Mouse (Mus musculus) liver, embryonic 12.5 days (tissue): Measurements from ENCODE around the gene Xpnpep2. TPM values are rescaled to one million over a fixed set of nuclear protein-coding genes. Genes with fewer than 3 reads are reported as not detected.

Experiments
- ATAC-seq: fragments of 200-750 bp; cut with Nextera tagmentation; 2 replicates; pipeline ENCODE4 v1.8.0; 2017; ENCODE audit warnings: moderate number of reproducible peaks, mild to moderate bottlenecking, moderate library complexity
- H3K27ac ChIP-seq: fragments of 300-500 bp; sonication (generic); 2 replicates; pipeline ENCODE4 v1.5.1; 2016; ENCODE audit warnings: mild to moderate bottlenecking
- H3K27me3 ChIP-seq: fragments of 300-500 bp; sonication (generic); replicated peaks from 2 replicates; pipeline ENCODE4 v1.6.1; 2016; ENCODE audit warnings: mild to moderate bottlenecking, moderate library complexity
- H3K36me3 ChIP-seq: fragments of 300-500 bp; sonication (generic); 2 replicates; pipeline ENCODE4 v1.6.1; 2016; ENCODE audit warnings: mild to moderate bottlenecking, moderate library complexity
- H3K4me1 ChIP-seq: fragments of 300-500 bp; sonication (generic); 2 replicates; pipeline ENCODE4 v1.6.1; 2016
- H3K4me2 ChIP-seq: fragments of 300-500 bp; sonication (generic); 2 replicates; pipeline ENCODE4 v1.6.1; 2016; ENCODE audit warnings: mild to moderate bottlenecking, moderate library complexity
- H3K4me3 ChIP-seq: fragments of 300-500 bp; sonication (generic); 2 replicates; pipeline ENCODE4 v1.5.1; 2016; ENCODE audit warnings: mild to moderate bottlenecking, moderate library complexity
- H3K9ac ChIP-seq: fragments of 300-500 bp; sonication (generic); 2 replicates; pipeline ENCODE4 v1.6.1; 2016; ENCODE audit warnings: mild to moderate bottlenecking, moderate library complexity
- H3K9me3 ChIP-seq: fragments of 300-500 bp; sonication (generic); replicated peaks from 2 replicates; pipeline ENCODE4 v1.6.1; 2016; ENCODE audit warnings: mild to moderate bottlenecking, moderate library complexity
- WGBS: fragments of 180-500 bp; shearing (Covaris S2); methylation state at CpG from one replicate; pipeline ENCODE4 v1.1.7; 2016; ENCODE audit not compliant: insufficient replicate concordance; 5-methylcytosine and 5-hydroxymethylcytosine counted together
- polyA plus RNA-seq: library from polyadenylated mRNA; unstranded; fragments of >200 nt; fragmentation: Nextera tagmentation; extraction: Ambion mirVana; gene quantifications from 2 replicates; pipeline ENCODE4 v1.2.1, GENCODE M21; 2016

Xpnpep2 gene
- polyA plus RNA-seq, 1 experiment from 2014 or later, result 0.14 TPM

- H3K4me3 ChIP-seq, result no peak overlapping the region
- H3K4me2 ChIP-seq, result no peak overlapping the region
- H3K4me1 ChIP-seq, result 0 out of 2 replicates have a peak, but pooled peaks cover 4% of the 10 kb centered on the region
- ATAC-seq, result no peak
- no peaks in the 10 kb centered on the region for H3K27me3 ChIP-seq
- no peak overlapping the region for H3K9ac ChIP-seq
- no peaks in the 10 kb centered on the region for H3K9me3 ChIP-seq
- H3K27ac ChIP-seq, result no peak overlapping the region
- H3K36me3 ChIP-seq, result no peaks in the 10 kb centered on the region
- 33% methylated on average over 1 of the region's 1 CpGs for WGBS
These were observed 20.6 kb downstream of the Xpnpep2 start for GRCm38 (mm10) chrX:48129167-48129566.

DNA sequence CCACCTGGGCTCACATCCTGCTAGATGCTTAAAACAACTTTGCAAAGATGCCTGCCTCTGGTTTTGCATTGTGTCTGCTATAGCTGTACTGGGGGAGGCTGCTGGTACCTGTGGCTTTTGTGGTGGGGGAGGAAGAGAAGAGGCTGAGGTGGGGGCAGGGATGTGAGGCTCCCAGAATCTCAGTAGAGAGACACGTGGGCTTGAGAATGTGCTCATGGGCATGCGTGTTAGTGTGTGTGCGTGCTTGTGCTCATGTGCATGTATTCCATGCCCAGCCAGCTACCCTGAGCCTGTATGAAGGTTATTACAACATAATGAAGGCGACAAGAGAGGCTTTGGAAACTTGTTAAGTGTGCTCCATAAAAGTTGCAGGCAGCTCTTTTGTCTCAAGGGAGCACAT lies 28.4 kb downstream of the Xpnpep2 start:
- no peak for ATAC-seq
- no peak overlapping the region for H3K4me3 ChIP-seq
- WGBS, result 65% methylated on average over 4 of the region's 4 CpGs

DNA sequence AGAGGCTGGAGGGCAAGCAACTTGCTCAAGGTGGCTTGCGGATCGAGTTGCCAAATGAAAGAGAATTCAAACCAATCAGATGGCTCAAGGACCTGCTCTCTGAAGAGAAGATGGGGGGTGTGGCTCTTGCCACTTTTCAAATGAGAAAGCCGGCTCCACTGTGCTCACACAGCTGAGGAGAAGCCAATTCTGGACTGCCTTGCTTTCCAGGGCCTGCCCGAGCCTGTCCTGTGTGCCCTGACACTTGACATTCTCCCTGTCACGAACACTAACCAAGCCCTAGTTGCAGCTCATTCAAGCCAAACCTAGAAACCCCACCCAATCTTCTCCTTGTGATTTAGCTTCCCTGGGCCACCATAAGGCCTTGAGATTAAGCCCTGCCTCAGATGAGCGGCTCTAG lies 29.5 kb downstream of the Xpnpep2 start:
- Histone ChIP-seq H3K36me3 (no peaks in the 10 kb centered on the region), H3K9ac (no peak overlapping the region), H3K27ac (peak overlapping the region; percentile 69), H3K4me1 (peaks cover 47% of the 10 kb centered on the region), H3K4me2 (0 out of 2 replicates have a peak overlapping the region, but pooled peaks have one; percentile 38), H3K4me3 (no peak overlapping the region), H3K27me3 (0 out of 2 replicates have a peak, but pooled peaks cover 6% of the 10 kb centered on the region), H3K9me3 (no peaks in the 10 kb centered on the region)
- ATAC-seq, result no peak; the same call in 1 of the 2 replicates
- WGBS, result 35% methylated on average over 6 of the region's 6 CpGs

More for the DNA sequence above, 28.4 kb downstream of the Xpnpep2 start:
- no peaks in the 10 kb centered on the region for H3K36me3 ChIP-seq
- no peak overlapping the region for H3K4me2 ChIP-seq
- H3K4me1 ChIP-seq, result peaks cover 41% of the 10 kb centered on the region
- 0 out of 2 replicates have a peak, but pooled peaks cover 6% of the 10 kb centered on the region for H3K27me3 ChIP-seq
- no peak overlapping the region for H3K27ac ChIP-seq
- H3K9me3 ChIP-seq, result no peaks in the 10 kb centered on the region
- H3K9ac ChIP-seq, result no peak overlapping the region

DNA sequence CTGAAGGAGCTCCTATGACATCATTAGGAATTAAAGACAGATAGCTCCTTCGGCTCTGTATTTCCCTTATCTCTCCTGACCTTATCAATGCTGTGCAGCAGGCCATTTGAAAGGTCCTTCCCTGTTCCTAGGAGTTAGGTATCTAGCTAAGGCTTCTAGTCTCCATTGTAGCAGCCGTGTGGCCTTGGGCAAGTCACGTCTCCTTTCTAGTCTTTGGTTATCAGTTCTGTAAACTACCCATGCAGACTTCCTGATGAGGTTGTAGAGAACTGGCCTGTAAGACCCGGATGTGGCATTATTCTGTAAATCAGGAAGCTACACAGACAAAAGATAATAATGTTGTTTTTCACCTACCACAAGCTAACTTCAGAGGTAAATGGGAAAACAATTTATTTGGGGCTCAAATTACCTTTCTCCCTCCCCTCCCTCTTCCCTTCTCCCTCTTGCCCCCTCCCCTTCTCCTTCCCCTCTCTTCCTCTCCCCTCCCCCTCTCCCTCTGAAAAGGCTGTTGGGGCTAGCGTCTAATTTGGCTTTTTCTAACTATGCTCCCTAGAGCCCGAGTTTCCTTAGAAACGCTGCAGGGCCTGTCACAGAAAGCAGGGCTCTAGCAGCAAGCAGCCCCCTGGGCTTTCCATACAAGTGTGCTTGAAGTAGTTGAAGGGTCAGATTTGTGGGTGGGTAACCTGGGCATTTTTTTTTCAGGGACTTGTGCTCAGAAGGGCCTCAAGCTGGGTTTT lies 30.2 kb downstream of the Xpnpep2 start:
- no peaks in the 10 kb centered on the region for H3K36me3 ChIP-seq
- peak overlapping the region; percentile 38 for H3K4me2 ChIP-seq
- H3K27ac ChIP-seq, result peak overlapping the region; percentile 69
- ATAC-seq, result peak; percentile 84
- H3K9ac ChIP-seq, result no peak overlapping the region
- 14% methylated on average over 7 of the region's 7 CpGs for WGBS
- no peak overlapping the region for H3K4me3 ChIP-seq
- H3K4me1 ChIP-seq, result peaks cover 53% of the 10 kb centered on the region
- H3K9me3 ChIP-seq, result no peaks in the 10 kb centered on the region
- H3K27me3 ChIP-seq, result 0 out of 2 replicates have a peak, but pooled peaks cover 6% of the 10 kb centered on the region

DNA sequence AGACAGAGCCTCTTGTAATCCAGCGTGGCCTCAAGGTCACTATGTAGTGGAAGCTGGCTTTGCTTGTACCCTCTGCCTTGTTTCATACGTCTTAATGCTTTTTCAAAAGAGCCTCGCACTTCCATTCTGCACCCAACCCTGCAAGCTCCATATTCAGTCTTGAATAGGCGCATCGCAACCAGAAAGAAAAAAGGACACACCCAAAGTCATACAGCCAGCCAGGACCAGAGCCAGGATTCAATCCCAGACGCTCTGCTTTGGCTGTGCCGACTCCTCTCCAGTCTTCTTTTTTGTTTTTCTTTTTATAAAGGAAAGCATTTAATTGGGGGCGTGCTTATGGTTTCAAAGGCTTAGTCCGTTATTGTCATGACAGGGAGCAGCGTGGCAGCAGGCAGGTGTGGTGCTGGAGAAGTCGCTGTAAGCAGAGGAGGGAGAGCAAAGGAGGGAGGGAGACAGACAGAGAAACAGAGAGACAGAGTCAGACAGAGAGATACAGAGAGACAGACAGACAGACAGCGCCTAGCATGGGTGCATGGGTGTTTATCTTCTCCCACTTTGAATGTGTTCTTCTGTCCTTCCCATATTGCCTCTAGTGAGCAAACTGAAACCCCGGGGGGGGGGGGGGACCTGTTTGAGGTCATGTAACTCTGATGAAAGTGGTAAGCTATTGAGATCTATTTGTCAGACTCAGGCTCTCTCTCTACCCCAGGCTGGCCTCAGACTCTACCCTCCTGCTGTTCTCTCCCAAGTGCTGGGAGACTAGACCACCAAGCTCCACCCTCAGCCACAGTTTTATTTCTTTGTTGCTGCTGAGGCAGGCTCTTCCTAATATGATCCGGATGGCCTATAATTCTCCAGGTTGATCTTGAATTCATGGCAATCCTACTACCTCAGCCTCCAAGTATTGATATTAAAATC lies 31.1 kb downstream of the Xpnpep2 start:
- Histone ChIP-seq H3K9me3 (no peaks in the 10 kb centered on the region), H3K9ac (no peak overlapping the region), H3K4me1 (peaks cover 57% of the 10 kb centered on the region), H3K36me3 (no peaks in the 10 kb centered on the region), H3K4me3 (no peak overlapping the region), H3K4me2 (peak overlapping the region; percentile 38), H3K27ac (0 out of 2 replicates have a peak overlapping the region, but pooled peaks have one; percentile 40), H3K27me3 (0 out of 2 replicates have a peak, but pooled peaks cover 6% of the 10 kb centered on the region)
- ATAC-seq, result no peak
- 35% methylated on average over 14 of the region's 14 CpGs for WGBS

DNA sequence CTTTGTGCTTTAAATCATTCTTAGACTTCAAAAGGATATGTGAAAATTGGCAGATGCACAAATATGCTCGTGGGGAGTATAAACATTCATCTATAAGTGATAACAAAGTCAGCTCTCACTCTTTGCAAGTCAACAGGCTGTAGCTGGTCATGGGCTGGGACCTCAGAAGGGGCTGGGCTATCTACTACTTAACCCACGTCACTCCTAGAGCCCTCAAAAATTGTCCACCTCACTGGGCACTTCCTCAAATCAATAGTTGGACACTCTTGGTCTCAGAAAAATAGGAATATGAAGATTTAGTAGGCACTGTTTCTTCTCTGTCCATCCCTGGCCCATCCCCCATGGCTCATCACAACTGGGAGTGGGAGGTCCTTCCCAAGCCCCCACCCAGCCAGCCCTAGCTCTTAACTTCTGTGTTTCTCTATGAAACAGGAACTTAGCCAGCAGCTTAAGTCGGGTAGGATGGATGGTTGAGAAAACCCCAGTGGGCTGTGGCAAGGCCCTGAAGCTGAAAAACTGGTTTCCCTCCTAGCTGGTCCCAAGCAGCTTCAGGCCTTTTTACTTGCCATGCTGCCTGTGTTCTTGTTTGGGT lies 31.9 kb downstream of the Xpnpep2 start:
- Histone ChIP-seq H3K4me3 (no peak overlapping the region), H3K36me3 (no peaks in the 10 kb centered on the region), H3K27ac (peak overlapping the region; percentile 48; the same call in 1 of the 2 replicates)

GRCm38 (mm10) chrX:48141481-48141880 lies 33.0 kb downstream of the Xpnpep2 start:
- Histone ChIP-seq H3K27ac (peak overlapping the region; percentile 40; the same call in 1 of the 2 replicates), H3K4me1 (peaks cover 57% of the 10 kb centered on the region), H3K27me3 (no peaks in the 10 kb centered on the region), H3K9me3 (no peaks in the 10 kb centered on the region), H3K9ac (no peak overlapping the region), H3K4me3 (no peak overlapping the region), H3K36me3 (no peaks in the 10 kb centered on the region), H3K4me2 (no peak overlapping the region)
- no peak for ATAC-seq
- whole genome bisulfite sequencing, result 27% methylated on average over 6 of the region's 6 CpGs

More for the DNA sequence above, 31.9 kb downstream of the Xpnpep2 start:
- H3K9ac ChIP-seq, result no peak overlapping the region
- H3K4me2 ChIP-seq, result no peak overlapping the region
- H3K4me1 ChIP-seq, result peaks cover 57% of the 10 kb centered on the region
- no peaks in the 10 kb centered on the region for H3K9me3 ChIP-seq
- no peak for ATAC-seq
- 17% methylated on average over 3 of the region's 3 CpGs for WGBS
- H3K27me3 ChIP-seq, result no peaks in the 10 kb centered on the region

DNA sequence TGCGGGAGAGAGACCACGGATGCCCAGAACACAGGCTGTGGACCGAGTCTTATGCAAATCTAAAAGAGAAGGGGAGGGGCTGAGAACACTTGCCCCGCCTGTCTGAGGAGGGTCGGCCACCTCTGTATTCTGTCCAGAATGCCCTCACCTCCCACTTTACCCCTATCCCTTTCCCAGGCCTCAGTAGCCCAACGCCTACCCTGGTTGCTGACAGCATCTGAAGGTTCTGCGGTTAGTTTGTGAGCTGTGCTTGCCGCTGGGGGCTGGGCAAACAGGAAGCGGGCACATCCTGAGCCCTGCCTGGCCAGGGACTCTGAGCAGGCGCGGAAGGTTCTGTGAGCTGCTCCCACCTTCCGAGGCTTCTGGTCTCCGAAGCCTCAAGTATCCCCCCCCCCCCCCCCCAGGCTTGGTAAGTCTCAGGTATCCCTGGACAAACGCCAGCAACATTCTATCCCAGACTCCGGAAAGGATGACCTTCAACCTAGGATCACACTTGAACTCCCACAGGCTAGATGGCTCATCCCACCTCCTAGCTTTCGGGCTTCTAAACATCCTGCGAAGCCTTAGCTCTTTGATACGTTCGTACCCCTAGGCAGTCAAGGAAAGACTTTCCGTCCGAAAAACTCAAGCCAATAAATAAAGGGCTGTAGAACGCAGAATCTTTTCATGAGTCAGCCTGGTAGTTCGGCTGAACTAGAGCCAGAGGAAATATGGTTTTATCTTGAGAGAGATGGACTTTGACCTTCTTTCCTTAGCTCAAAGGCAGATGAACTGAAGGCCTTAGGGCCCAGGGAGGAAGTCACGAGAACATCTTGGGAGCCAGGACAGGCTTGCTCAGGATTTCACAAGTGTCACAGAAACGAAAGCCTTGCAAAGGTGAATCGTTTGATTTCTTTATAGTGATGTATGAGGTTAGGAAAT lies 35.1 kb downstream of the Xpnpep2 start:
- peak overlapping the region; percentile 36; the same call in 1 of the 2 replicates for H3K27ac ChIP-seq
- peaks cover 47% of the 10 kb centered on the region for H3K4me1 ChIP-seq
- peak; percentile 64 for ATAC-seq
- H3K4me2 ChIP-seq, result peak overlapping the region; percentile 64
- no peaks in the 10 kb centered on the region for H3K36me3 ChIP-seq
- peak overlapping the region; percentile 45 for H3K4me3 ChIP-seq
- 24% methylated on average over 24 of the region's 26 CpGs for WGBS
- no peaks in the 10 kb centered on the region for H3K27me3 ChIP-seq
- peak overlapping the region; percentile 46 for H3K9ac ChIP-seq
- H3K9me3 ChIP-seq, result no peaks in the 10 kb centered on the region

- 0 out of 2 replicates have a peak within 1 kb of the TSS, but pooled peaks have one; percentile 17 for H3K9ac ChIP-seq
- H3K36me3 ChIP-seq, result no peaks in the 10 kb centered on the region
- H3K27me3 ChIP-seq, result no peaks in the 10 kb centered on the region
- 31% methylated on average over 4 of the region's 4 CpGs for WGBS
- H3K4me3 ChIP-seq, result peak within 1 kb of the TSS; percentile 27
- H3K27ac ChIP-seq, result no peak within 1 kb of the TSS
- ATAC-seq, result no peak
- H3K4me1 ChIP-seq, result peaks cover 23% of the 10 kb centered on the region
- H3K4me2 ChIP-seq, result peak within 1 kb of the TSS; percentile 45
- H3K9me3 ChIP-seq, result no peaks in the 10 kb centered on the region
These were observed 37.7 kb downstream of the Xpnpep2 start, which contains the start of gene Sash3 for GRCm38 (mm10) chrX:48146262-48146661. Sash3 (plus strand) TSS chrX:48146436.

- WGBS, result 43% methylated on average over 2 of the region's 2 CpGs
- no peak for ATAC-seq
- H3K27me3 ChIP-seq, result no peaks in the 10 kb centered on the region
- peaks cover 20% of the 10 kb centered on the region; the same call in 1 of the 2 replicates for H3K4me1 ChIP-seq
- peak overlapping the region; percentile 27 for H3K4me3 ChIP-seq
- no peak overlapping the region for H3K27ac ChIP-seq
- no peaks in the 10 kb centered on the region for H3K36me3 ChIP-seq
- no peaks in the 10 kb centered on the region for H3K9me3 ChIP-seq
- 0 out of 2 replicates have a peak overlapping the region, but pooled peaks have one; percentile 17 for H3K9ac ChIP-seq
- peak overlapping the region; percentile 45 for H3K4me2 ChIP-seq
These were observed 38.7 kb downstream of the Xpnpep2 start for GRCm38 (mm10) chrX:48147226-48147625.
